Mouse (Mus musculus) left cerebral cortex, adult 8-10 months (tissue): ENCODE data around the gene Ndufb7. TPM values are rescaled to one million over a fixed set of nuclear protein-coding genes. Genes with fewer than 3 reads are reported as not detected.
A peak's percentile ranks its signal among the peaks of the same experiment; 100 is the strongest.

ENCODE experiments used
- DNase-seq, 2 experiments: peaks; one replicate each; pipeline ENCODE4 v3.0.0; 2022; ENCODE audit warnings: low spot score in 2 of 2
- total RNA-seq, 4 experiments: library from RNA; stranded (reverse); gene quantifications; 2 replicates each; pipeline ENCODE4 v1.2.4; 2022

The Ndufb7 gene
- total RNA-seq, 4 experiments from 2014 or later = 115 to 152 (median 134) TPM

GRCm38 (mm10) chr8:83599814-83600213 is 33.3 kb downstream of the Ndufb7 start:
- DNase-seq = no peak

- DNase-seq = no peak
These were observed 36.2 kb downstream of the Ndufb7 start for GRCm38 (mm10) chr8:83602650-83603029.

GRCm38 (mm10) chr8:83607661-83608397 is 41.4 kb downstream of the Ndufb7 start, which contains the start of the genes Tecr and Dnajb1:
Gene Tecr, minus strand, starts transcription at chr8:83607971.
Gene Dnajb1, plus strand, starts transcription at chr8:83608193.
- peak; percentile 97 to 99 for DNase-seq

GRCm38 (mm10) chr8:83608398-83608829 is 41.9 kb downstream of the Ndufb7 start:
- peak; percentile 74 to 78 for DNase-seq

- no peak for DNase-seq
These were observed 42.6 kb downstream of the Ndufb7 start for GRCm38 (mm10) chr8:83609086-83609485.

- DNase-seq = no peak
These were observed 43.2 kb downstream of the Ndufb7 start for GRCm38 (mm10) chr8:83609547-83610180.

GRCm38 (mm10) chr8:83611921-83612320 is 45.5 kb downstream of the Ndufb7 start:
- DNase-seq = no peak

- no peak for DNase-seq
These were observed 47.2 kb downstream of the Ndufb7 start for GRCm38 (mm10) chr8:83613695-83614094.

- no peak for DNase-seq
These were observed 50.2 kb downstream of the Ndufb7 start for GRCm38 (mm10) chr8:83616625-83617024.

GRCm38 (mm10) chr8:83617111-83617510 is 50.6 kb downstream of the Ndufb7 start:
- peak in 1 of 2 experiments; percentile 58 for DNase-seq

- DNase-seq = no peak
These were observed 52.1 kb downstream of the Ndufb7 start for GRCm38 (mm10) chr8:83618566-83618965.

- DNase-seq = no peak
These were observed 53.3 kb downstream of the Ndufb7 start for GRCm38 (mm10) chr8:83619568-83620285.

Other genes with a start within 250 kb of the Ndufb7 start
- 10 to 100 TPM; 10.0 to 12.4 (median 12.0) TPM for gene Elmod2, start 234.2 kb upstream of the Ndufb7 start, total RNA-seq
- not detected for gene Mgat4d, start 218.2 kb upstream of the Ndufb7 start, total RNA-seq
- gene Clgn, start 176.8 kb upstream of the Ndufb7 start, total RNA-seq = 1 to 10 TPM; 8.6 to 9.6 (median 9.2) TPM
- 100 to 1,000 TPM; 198 to 226 (median 211) TPM for gene Scoc, start 108.3 kb upstream of the Ndufb7 start, total RNA-seq
- gene Olfr370, start 30.9 kb upstream of the Ndufb7 start, total RNA-seq = not detected
- 100 to 1,000 TPM; 638 to 678 (median 672) TPM for gene Tecr, start 41.3 kb downstream of the Ndufb7 start, total RNA-seq
- 10 to 100 TPM; 44.9 to 46.9 (median 45.6) TPM for gene Dnajb1, start 41.5 kb downstream of the Ndufb7 start, total RNA-seq
- 10 to 100 TPM; 72.9 to 74.5 (median 74.3) TPM for gene Gipc1, start 86.0 kb downstream of the Ndufb7 start, total RNA-seq
- gene Ptger1, start 100.0 kb downstream of the Ndufb7 start, total RNA-seq = 1 to 10 TPM in 3 of 4 experiments, under 1 TPM in 1; 0.83 to 1.5 (median 1.3) TPM
- gene Pkn1, start 132.5 kb downstream of the Ndufb7 start, total RNA-seq = 10 to 100 TPM; 52.2 to 66.2 (median 54.8) TPM
- gene Ddx39, start 148.5 kb downstream of the Ndufb7 start, total RNA-seq = 10 to 100 TPM; 14.4 to 18.4 (median 16.3) TPM
- 10 to 100 TPM in 1 of 4 experiments, 1 to 10 TPM in 3; 8.3 to 12.2 (median 8.8) TPM for gene Adgre5, start 174.7 kb downstream of the Ndufb7 start, total RNA-seq